Mouse (Mus musculus) gastrocnemius, adult 2 months (tissue): ENCODE measurements around the gene Kpna7. TPM values are rescaled to one million over a fixed set of nuclear protein-coding genes. Genes with fewer than 3 reads are reported as not detected.
"Not testable (repeated sequence)": the region's sequence is repeated elsewhere in the genome, so short reads cannot be mapped to it uniquely, and the experiment has no call there.

Source experiments
- DNase-seq: peaks from one replicate; pipeline ENCODE4 v3.0.0; 2022
- H3K27ac ChIP-seq: fragments of 200-600 bp; 2 replicates; pipeline ENCODE4 v1.8.1; 2022; ENCODE audit warnings: mild to moderate bottlenecking
- H3K4me3 ChIP-seq: fragments of 200-600 bp; 2 replicates; pipeline ENCODE4 v1.8.1; 2022; ENCODE audit warnings: mild to moderate bottlenecking, moderate library complexity
- CTCF ChIP-seq: fragments of 200-600 bp; IDR thresholded peaks from 2 replicates; pipeline ENCODE4 v1.8.1; 2022; ENCODE audit warnings: antibody characterized with exemption, mild to moderate bottlenecking, moderate library complexity
- intact Hi-C: fragments of 180-260 bp; cut with DNase I; formaldehyde crosslinking; loops from one replicate; pipeline ENCODE4 v1.15.1; 2025
- long read RNA-seq, 2 experiments: library from polyadenylated mRNA; stranded (forward); transcript quantifications; one replicate each; pipeline ENCODE4 v2.0.0; 2021
- total RNA-seq, 2 experiments: library from RNA; stranded (reverse); gene quantifications; 2 replicates each; pipeline ENCODE4 v1.2.3; 2021

Kpna7 gene
- total RNA-seq = not detected
- long read RNA-seq, experiment 1 = 0 reads
- long read RNA-seq, experiment 2 = 0 reads

DNA sequence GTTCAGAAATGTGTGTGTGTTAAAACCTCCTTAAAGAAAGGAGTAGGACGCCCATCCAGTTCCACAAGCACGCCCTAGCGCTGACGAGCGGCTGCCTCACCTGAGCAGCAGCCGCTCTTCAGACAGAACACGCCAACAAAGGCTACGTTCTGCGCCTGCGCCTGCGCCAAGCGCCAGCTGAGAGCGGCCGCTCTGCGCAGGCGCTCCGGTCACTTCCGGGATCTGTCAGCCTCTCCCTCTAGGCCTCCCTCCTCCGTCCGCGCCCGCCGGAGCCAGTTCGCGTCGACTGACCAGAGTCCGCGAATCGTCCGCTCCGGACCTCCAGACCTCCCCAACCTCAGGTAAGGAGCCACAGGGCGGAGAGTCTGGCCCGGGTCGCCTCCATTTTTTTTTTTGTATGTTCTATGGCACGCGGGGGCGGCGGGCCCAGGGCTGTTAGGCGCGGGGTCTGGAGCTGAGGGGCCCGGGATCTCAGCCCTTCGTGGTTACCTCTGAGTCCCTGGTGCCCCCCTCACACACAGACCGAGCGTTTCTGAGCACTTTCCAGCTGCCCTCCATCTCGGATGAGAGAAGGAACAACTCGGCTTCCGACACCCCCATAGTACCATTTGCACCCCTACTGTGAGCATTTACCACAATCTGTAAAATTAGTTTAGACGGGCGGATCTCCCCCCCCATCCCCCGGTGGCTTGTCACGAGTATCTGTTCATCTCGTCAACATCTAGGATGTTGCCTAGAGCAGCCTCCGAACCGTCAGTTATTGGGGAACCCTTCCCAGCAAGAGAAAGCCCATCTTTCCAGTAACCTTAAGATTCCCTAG, at the start of gene Kpna7, which contains the start of gene Arpc1a:
TSS of gene Kpna7 (minus strand) at position 399 of the 820 bp plus-strand sequence.
TSS of gene Arpc1a (plus strand) at position 199 of the 820 bp plus-strand sequence.
- intact Hi-C loops = loop anchor here (10.0 kb wide), 1 partner anchor 151 kb away; the partner anchor contains the start of gene Zfp655
- peak within 1 kb of the TSS; percentile 96 for H3K4me3 ChIP-seq
- peak; percentile 97 for DNase-seq
- TF ChIP-seq CTCF = no peak
- H3K27ac ChIP-seq = peak within 1 kb of the TSS; percentile 92

DNA sequence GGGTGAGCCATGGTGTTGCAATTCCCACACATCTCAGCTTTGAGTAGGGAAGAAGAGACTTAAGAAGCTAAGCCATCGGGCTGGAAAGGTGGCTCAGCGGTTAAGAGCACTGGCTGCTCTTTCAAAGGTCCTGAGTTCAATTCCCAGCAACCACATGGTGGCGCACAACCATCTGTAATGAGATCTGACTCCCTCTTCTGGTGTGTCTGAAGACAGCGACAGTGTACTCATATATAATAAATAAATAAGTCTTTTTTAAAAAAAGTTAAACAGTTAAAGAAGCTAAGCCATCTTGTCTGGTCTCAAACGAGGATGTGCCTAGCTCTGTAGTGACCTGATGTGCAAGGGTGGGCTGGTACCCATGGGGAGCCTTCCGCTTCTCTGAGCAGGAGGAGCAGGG, 49.4 kb upstream of the Kpna7 start:
- H3K4me3 ChIP-seq, H3K27ac ChIP-seq, intact Hi-C loops, DNase-seq: not testable (repeated sequence)
- TF ChIP-seq CTCF = peak; percentile 4; the same call in 1 of the 2 replicates

DNA sequence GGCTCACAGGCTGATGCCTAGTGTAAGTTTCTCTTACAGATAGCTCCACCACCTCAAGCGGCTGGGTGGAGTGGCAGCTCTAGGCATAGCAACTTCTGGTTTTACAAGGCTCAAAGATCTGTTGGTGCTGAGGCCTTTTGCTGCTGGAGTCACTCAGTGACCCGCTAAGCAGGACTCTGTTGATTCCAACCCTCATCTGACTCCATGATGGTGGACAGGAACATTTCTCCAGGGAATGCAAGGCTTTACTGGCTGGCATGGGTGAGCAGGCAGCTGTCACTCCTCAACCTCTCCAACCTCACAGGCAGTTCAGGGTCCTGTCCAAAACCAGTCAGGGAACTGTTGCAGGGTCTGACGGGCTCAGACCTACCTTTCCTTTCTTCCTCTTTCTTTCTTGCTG, 47.2 kb upstream of the Kpna7 start:
- no peak overlapping the region for H3K4me3 ChIP-seq
- no peak overlapping the region for H3K27ac ChIP-seq
- no peak for TF ChIP-seq CTCF
- no peak for DNase-seq
- intact Hi-C loops = no loop called here

DNA sequence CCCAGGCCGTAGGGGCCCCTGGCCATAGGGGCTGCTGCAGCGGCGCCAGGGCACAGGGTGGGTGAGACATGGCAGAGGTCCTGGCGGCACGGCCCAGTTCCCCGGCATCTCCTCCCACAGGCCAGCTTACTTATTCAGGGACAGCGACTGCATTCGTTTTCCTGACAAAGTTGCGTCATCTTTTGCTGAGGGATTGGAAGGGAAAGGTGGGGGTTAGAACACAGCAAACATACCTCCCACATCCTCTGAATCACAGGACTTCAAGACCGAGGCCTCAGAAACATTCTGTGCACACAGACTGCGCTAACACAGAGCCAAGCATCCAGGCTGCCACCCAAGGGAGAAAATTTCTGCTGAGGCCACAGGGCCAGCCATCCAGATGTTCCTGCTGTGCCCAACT, 46.4 kb upstream of the Kpna7 start:
- no peak for TF ChIP-seq CTCF
- Histone ChIP-seq H3K27ac (no peak overlapping the region), H3K4me3 (no peak overlapping the region)
- DNase-seq = no peak
- intact Hi-C loops = no loop called here

DNA sequence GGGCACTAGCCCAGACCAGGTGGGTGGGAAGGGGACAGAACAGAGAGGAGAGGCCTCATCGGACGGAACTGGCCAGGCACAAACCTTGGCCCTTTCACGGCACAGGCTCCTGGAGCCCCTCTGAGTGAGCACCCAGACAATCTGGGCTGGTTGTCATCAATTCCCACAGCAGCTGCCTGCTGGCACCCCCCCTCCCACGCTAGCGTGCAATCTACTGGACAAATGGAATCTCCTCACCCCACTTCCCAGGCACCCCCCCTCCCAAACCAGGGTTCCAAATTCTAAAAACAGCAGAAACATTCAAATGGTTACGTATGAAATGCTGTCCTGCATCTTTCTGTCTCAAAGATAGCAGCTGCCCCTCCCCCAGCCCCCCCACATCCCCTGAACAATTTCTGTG, 45.9 kb upstream of the Kpna7 start:
- DNase-seq, H3K4me3 ChIP-seq, H3K27ac ChIP-seq, intact Hi-C loops: not testable (repeated sequence)

DNA sequence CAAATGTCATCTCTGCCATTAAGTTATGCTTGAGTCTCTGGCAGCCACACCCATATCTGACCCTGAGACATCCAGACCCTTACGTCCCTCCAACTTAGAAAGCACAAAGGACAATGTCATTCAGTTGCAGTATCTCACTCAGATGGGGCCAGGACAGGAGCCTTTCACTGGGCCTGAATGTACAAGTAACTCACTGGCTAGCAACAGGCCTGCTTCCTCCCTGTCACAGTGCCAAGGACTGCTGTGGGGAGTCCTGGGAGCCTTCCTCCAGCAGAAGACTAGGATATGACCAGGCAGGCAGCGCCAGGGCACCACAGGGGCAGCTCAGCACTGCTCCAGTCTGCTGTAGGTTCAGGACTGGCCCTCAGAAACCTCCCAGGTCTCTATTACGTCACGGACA, 45.3 kb upstream of the Kpna7 start:
- intact Hi-C loops = no loop called here
- H3K4me3 ChIP-seq = no peak overlapping the region
- no peak for TF ChIP-seq CTCF
- no peak for DNase-seq
- no peak overlapping the region for H3K27ac ChIP-seq

DNA sequence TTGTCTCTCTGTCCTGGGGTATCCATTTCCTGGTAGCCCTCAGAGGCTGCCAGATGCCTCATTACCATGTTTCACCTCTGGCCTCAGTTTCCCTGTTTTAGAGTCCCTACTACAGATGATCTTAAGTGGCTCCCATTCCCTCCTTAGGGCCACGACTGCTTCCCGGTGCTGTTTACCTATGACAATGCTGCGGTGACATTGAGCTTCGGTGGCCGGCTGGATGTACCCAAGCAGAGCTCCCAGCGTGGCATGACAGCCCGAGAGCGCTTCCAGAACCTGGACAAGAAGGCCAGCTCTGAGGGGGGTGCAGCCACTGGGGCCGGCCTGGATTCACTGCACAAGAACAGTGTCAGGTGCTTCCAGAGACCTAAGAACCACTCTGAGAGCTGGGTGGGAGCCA, 42.8 kb upstream of the Kpna7 start:
- Histone ChIP-seq H3K4me3 (no peak overlapping the region), H3K27ac (no peak overlapping the region)
- no peak for DNase-seq
- TF ChIP-seq CTCF = no peak
- intact Hi-C loops = no loop called here

DNA sequence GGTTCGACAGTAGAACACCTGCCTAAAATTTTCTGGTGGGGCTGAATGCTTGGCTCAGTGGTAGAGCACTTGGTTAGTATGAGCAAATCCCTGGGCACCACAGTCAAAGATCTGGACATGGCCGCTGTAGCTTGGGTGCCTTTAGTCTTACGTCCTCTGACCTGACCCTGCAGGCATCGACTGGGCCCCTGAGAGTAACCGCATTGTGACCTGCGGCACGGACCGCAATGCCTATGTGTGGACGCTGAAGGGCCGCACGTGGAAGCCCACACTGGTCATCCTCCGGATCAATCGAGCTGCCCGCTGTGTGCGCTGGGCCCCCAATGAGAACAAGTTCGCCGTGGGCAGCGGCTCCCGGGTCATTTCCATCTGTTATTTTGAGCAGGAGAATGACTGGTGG, 39.6 kb upstream of the Kpna7 start:
- Histone ChIP-seq H3K27ac (no peak overlapping the region), H3K4me3 (no peak overlapping the region)
- DNase-seq = no peak
- intact Hi-C loops = no loop called here
- TF ChIP-seq CTCF = no peak

DNA sequence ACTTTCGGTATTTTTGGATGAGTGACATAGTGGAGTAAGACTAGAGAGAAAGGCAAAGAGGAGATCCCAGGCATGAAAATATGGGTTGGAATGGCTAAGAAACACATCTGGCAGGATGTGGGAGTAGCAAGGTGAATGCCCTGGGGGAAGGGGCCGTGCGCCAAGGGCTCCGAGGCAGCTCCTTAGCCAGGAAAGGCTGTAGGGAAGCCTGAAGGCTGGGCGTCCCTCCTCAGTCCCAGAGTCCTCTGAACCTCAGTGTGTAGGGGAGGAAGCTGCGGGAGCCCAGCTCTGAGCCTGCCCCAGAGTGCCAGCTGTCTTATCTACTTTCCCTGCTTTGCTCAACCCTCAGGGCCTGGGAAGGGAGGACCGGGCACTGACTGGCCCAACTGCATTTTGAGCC, 37.1 kb upstream of the Kpna7 start:
- H3K4me3 ChIP-seq = no peak overlapping the region; the same call in 1 of the 2 replicates
- peak overlapping the region; percentile 4; the same call in 1 of the 2 replicates for H3K27ac ChIP-seq
- intact Hi-C loops = no loop called here
- TF ChIP-seq CTCF = no peak
- no peak for DNase-seq

DNA sequence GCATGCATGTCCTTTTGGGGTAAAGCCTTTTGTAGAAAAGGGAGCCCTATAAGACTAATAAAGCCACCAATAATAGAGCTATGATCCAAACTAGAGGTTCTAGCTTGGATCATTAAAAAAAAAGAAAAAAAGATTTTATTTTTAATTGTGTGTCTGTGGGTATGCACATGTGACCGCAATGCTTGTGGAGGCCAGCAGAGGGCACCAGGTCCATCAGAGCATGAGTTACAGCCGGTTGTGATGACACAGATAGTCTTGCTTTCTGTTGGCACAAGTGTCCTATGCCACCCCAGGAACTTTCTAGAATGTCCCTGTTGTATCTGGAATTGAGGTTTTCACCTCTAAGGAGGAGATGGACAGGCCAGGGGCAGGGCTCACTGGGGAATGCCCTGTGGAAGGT, 35.6 kb upstream of the Kpna7 start:
- intact Hi-C loops = no loop called here
- no peak for DNase-seq
- TF ChIP-seq CTCF = peak; percentile 41
- no peak overlapping the region for H3K27ac ChIP-seq
- no peak overlapping the region for H3K4me3 ChIP-seq

DNA sequence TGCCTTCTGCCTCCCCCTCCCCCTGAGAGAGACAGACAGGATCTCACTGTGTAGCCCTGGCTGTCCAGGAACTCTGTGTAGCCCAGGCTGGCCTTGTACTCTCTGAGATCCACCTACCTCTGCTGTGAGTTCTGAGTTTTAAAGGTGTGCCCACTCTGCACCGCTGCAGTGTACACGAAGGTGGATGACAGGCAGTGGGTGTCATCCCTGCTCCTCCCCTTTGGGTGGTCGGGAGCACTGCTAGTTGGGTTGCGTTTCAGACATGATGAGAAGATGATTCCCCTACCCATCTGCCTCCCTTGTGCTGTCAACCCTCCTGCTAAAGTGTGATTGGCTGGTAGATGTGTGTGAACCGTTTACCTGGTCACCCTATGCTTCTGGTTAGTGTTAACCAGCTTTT, 34.6 kb upstream of the Kpna7 start:
- no peak for TF ChIP-seq CTCF
- no peak overlapping the region for H3K4me3 ChIP-seq
- intact Hi-C loops = no loop called here
- peak overlapping the region; percentile 94 for H3K27ac ChIP-seq
- DNase-seq = no peak

DNA sequence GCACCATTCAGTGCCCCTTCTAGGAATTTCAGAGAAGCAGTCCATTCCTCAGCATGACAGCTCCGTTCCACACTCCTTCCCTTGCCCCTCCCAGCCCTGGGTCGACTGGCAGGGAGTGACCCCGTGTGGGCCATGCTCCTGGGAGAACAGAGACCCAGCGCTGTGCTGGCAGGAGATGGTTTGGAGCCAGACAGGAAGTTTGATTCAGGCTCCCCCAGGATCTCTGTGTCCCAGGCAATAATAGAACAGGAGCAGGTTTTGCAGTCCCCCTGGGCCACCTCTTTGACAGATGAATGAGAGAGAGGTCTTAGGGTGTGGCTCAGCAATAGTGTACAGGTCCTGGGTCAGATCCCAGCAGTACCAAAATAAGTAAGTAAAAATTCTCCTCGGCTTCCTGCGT, 34.2 kb upstream of the Kpna7 start:
- TF ChIP-seq CTCF = no peak
- no peak overlapping the region for H3K4me3 ChIP-seq
- intact Hi-C loops = no loop called here
- no peak for DNase-seq
- peak overlapping the region; percentile 94 for H3K27ac ChIP-seq

DNA sequence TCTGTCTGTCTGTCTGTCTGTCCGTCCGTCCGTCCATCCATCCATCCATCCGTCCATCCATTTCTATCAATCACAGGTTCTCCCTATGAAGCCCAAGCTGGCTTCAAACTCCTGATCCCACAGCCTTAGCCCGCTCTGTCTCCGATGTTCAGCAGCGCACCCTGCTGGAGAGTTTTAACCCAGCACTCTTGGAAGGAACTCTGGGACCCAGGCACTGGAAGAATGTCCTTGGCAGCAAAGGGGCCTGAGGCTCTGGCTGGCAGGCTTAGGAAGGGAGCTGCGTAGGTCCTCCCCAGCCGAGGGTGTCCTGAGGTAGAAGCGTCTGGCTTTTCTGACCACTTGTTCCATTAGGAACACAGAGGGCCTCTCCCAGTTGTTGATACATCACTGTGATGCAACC, 33.1 kb upstream of the Kpna7 start:
- TF ChIP-seq CTCF = peak; percentile 71
- intact Hi-C loops = no loop called here
- Histone ChIP-seq H3K4me3 (peak overlapping the region; percentile 90), H3K27ac (peak overlapping the region; percentile 94)
- DNase-seq = peak; percentile 80

DNA sequence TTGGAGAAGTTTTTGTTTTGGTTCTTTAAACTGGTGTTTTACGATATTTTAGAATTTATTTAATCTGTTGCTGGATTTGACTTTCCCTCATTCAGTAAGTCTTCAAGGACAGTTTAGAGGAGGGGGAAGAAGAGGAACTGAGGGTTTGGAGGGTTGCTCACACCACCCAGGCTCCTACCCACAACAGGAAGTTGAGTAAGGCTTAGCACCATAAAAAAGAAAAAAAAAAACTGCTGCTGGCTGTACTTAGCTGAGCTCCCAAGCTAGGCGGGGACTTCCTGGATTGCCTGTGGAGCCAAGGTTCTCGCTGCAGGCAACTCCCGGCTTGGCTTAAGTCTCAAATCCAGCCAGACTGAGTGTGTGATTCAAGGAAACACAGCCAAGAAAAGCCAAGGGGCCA, 32.5 kb upstream of the Kpna7 start:
- TF ChIP-seq CTCF = no peak
- intact Hi-C loops = no loop called here
- H3K27ac ChIP-seq = peak overlapping the region; percentile 94
- H3K4me3 ChIP-seq = peak overlapping the region; percentile 90
- DNase-seq = peak; percentile 73
